Mouse (Mus musculus) neural tube, embryonic 14.5 days (tissue): ENCODE data around the gene Tpk1. TPM values are rescaled to one million over a fixed set of nuclear protein-coding genes. Genes with fewer than 3 reads are reported as not detected.

Experiments used
- ATAC-seq: fragments of 200-750 bp; cut with Nextera tagmentation; 2 replicates; pipeline ENCODE4 v1.8.0; 2017; ENCODE audit warnings: low read depth, mild to moderate bottlenecking, moderate TSS enrichment, moderate library complexity
- H3K27ac ChIP-seq: fragments of 300-500 bp; sonication (generic); 2 replicates; pipeline ENCODE4 v1.5.1; 2014; ENCODE audit warnings: low read depth, mild to moderate bottlenecking, control low read depth, low read length, moderate library complexity, mixed read lengths
- H3K27me3 ChIP-seq: fragments of 300-500 bp; sonication (generic); 2 replicates; pipeline ENCODE4 v1.6.1; 2014; ENCODE audit warnings: low read length; ENCODE audit not compliant: control insufficient read depth, insufficient read depth
- H3K36me3 ChIP-seq: fragments of 300-500 bp; sonication (generic); 2 replicates; pipeline ENCODE4 v1.6.1; 2014; ENCODE audit warnings: low read length, mixed read lengths; ENCODE audit not compliant: control insufficient read depth, insufficient read depth
- H3K4me1 ChIP-seq: fragments of 300-500 bp; sonication (generic); 2 replicates; pipeline ENCODE4 v1.6.1; 2014; ENCODE audit warnings: low read length; ENCODE audit not compliant: control insufficient read depth, insufficient read depth
- H3K4me2 ChIP-seq: fragments of 300-500 bp; sonication (generic); 2 replicates; pipeline ENCODE4 v1.6.1; 2014; ENCODE audit warnings: mild to moderate bottlenecking, low read depth, low read length, control low read depth
- H3K4me3 ChIP-seq: fragments of 300-500 bp; sonication (generic); 2 replicates; pipeline ENCODE4 v1.5.1; 2014; ENCODE audit warnings: low read depth, low read length, control low read depth, mixed read lengths
- H3K9ac ChIP-seq: fragments of 300-500 bp; sonication (generic); replicated peaks from 2 replicates; pipeline ENCODE4 v1.6.1; 2014; ENCODE audit warnings: low read depth, mild to moderate bottlenecking, control low read depth, low read length, mixed read lengths
- H3K9me3 ChIP-seq: fragments of 300-500 bp; sonication (generic); 2 replicates; pipeline ENCODE4 v1.6.1; 2016; ENCODE audit warnings: low read length; ENCODE audit not compliant: control insufficient read depth
- WGBS: fragments of 180-500 bp; shearing (Covaris S2); extraction: QIAGEN DNeasy Blood & Tissue Kit; methylation state at CpG from one replicate; pipeline ENCODE4 v1.1.7; 2014; 5-methylcytosine and 5-hydroxymethylcytosine counted together
- polyA plus RNA-seq: library from polyadenylated mRNA; unstranded; fragments of >200 nt; fragmentation: Nextera tagmentation; extraction: Ambion mirVana; gene quantifications from 2 replicates; pipeline ENCODE4 v1.2.1, GENCODE M21; 2014

Gene Tpk1
- polyA plus RNA-seq, 1 experiment from 2014 or later = 5.6 TPM

DNA sequence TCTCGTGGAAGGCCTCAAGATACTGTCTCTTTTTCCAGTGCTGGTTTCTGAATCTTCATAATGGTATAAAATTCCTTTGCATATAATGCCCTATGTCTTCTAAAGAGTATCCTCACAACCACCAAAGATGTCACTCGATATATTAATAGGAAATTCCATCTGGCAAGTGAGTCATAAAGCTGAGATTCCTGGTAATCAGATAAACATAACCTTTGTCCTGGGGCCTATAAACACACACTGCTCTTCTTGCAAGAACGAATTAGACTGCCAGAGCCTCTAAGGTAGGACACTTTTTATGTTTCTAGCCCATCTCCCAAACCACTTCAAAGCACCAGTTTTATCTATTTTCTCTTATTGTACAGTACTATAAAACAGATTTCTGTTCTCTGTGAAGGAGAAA is 185.4 kb downstream of the Tpk1 start:
- no peak for ATAC-seq
- H3K4me2 ChIP-seq = no peak overlapping the region
- no peaks in the 10 kb centered on the region for H3K9me3 ChIP-seq
- no peak overlapping the region for H3K4me3 ChIP-seq
- 64% methylated on average over 3 of the region's 3 CpGs for WGBS
- H3K4me1 ChIP-seq = no peaks in the 10 kb centered on the region
- no peak overlapping the region for H3K27ac ChIP-seq
- H3K9ac ChIP-seq = no peak overlapping the region
- H3K36me3 ChIP-seq = no peaks in the 10 kb centered on the region
- H3K27me3 ChIP-seq = no peaks in the 10 kb centered on the region

DNA sequence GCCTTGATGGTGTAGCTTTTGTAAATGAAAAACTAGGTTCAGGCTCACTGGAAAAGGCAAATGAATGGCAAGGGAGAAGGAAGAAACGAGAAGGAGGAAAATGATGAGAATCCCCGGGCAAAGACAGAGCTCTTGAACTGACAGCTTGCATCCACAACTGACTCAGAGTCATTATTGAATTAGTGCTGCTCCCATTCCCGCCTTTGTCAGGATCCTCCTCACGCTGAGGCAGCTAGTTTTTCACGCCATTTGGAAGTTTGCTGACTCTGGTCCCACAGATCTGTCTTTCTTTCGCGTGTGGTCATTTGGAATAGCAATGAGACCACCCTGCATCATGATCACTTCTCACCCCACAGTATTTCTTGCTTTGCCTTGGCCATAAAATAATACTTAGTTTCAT is 187.3 kb downstream of the Tpk1 start:
- H3K27ac ChIP-seq = no peak overlapping the region
- no peaks in the 10 kb centered on the region for H3K36me3 ChIP-seq
- H3K4me3 ChIP-seq = no peak overlapping the region
- 42% methylated on average over 7 of the region's 7 CpGs for WGBS
- ATAC-seq = no peak
- H3K4me2 ChIP-seq = no peak overlapping the region
- no peaks in the 10 kb centered on the region for H3K9me3 ChIP-seq
- H3K27me3 ChIP-seq = no peaks in the 10 kb centered on the region
- no peaks in the 10 kb centered on the region for H3K4me1 ChIP-seq
- H3K9ac ChIP-seq = no peak overlapping the region

DNA sequence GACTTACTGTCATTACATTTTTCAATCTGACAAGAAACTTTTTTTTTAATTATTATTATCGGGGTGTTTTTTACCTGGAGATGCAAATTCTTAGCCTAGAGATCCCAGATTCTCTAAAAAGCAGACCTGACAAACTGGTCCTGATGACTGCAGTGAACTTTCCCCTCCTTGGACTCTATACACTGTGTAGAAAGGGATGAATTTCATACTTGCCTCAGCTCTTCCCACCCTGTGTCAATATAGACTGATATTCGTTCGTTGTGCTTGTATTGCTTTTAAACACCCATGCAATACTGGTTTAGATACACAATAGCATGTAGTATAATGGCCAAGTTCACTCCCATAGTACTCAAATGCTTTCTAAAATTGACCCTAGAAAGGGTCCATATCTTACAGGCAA is 189.7 kb downstream of the Tpk1 start:
- WGBS = 89% methylated on average over 3 of the region's 3 CpGs
- H3K27me3 ChIP-seq = no peaks in the 10 kb centered on the region
- H3K9ac ChIP-seq = no peak overlapping the region
- no peak overlapping the region for H3K27ac ChIP-seq
- H3K4me2 ChIP-seq = no peak overlapping the region
- ATAC-seq = no peak
- H3K4me1 ChIP-seq = no peaks in the 10 kb centered on the region
- no peaks in the 10 kb centered on the region for H3K9me3 ChIP-seq
- no peaks in the 10 kb centered on the region for H3K36me3 ChIP-seq
- no peak overlapping the region for H3K4me3 ChIP-seq

DNA sequence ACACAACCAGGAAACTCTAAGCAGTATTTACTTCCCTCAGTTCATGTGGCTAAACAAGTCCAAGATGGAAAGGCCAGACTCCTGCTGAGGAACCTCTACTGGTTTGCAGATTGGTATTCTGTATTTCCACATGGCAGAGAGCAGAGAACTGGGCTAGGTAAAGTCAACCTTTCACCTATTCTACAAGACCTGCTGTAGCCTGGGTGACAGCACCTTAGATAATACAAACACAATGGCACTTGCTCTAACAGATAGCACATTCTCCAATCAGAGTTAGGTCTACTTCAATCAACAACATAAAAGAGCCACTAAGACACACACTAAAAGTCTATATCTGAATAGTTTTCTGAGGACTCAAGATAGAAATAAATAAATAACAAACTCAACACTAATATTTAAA is 190.2 kb downstream of the Tpk1 start:
- no peak for ATAC-seq
- H3K9me3 ChIP-seq = no peaks in the 10 kb centered on the region
- no peak overlapping the region for H3K27ac ChIP-seq
- H3K9ac ChIP-seq = no peak overlapping the region
- no peaks in the 10 kb centered on the region for H3K4me1 ChIP-seq
- no peak overlapping the region for H3K4me2 ChIP-seq
- H3K27me3 ChIP-seq = no peaks in the 10 kb centered on the region
- no peaks in the 10 kb centered on the region for H3K36me3 ChIP-seq
- no peak overlapping the region for H3K4me3 ChIP-seq

DNA sequence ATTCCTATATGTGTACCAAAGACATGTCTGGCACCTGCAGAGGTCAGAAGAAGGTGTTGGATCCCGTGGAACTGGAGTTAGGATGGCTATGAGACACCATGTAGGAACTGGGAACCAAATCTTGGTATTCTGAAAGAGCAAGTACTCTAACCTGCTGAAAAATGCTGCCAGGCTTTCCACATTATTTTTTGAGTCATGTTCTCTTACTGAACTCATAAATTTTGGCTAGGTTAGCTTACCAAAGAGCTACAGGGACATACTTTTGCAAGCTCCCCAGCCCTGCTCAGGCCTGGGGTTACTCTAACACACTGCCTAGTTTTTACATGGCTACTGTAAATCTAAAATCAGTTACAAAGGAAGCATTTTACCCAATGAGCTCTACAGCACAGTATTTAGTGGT is 194.5 kb downstream of the Tpk1 start:
- H3K4me2 ChIP-seq = no peak overlapping the region
- no peaks in the 10 kb centered on the region for H3K27me3 ChIP-seq
- H3K4me1 ChIP-seq = no peaks in the 10 kb centered on the region
- no peaks in the 10 kb centered on the region for H3K9me3 ChIP-seq
- H3K9ac ChIP-seq = no peak overlapping the region
- H3K4me3 ChIP-seq = no peak overlapping the region
- no peaks in the 10 kb centered on the region for H3K36me3 ChIP-seq
- ATAC-seq = no peak
- no peak overlapping the region for H3K27ac ChIP-seq
- WGBS = 88% methylated on average over 1 of the region's 1 CpGs

DNA sequence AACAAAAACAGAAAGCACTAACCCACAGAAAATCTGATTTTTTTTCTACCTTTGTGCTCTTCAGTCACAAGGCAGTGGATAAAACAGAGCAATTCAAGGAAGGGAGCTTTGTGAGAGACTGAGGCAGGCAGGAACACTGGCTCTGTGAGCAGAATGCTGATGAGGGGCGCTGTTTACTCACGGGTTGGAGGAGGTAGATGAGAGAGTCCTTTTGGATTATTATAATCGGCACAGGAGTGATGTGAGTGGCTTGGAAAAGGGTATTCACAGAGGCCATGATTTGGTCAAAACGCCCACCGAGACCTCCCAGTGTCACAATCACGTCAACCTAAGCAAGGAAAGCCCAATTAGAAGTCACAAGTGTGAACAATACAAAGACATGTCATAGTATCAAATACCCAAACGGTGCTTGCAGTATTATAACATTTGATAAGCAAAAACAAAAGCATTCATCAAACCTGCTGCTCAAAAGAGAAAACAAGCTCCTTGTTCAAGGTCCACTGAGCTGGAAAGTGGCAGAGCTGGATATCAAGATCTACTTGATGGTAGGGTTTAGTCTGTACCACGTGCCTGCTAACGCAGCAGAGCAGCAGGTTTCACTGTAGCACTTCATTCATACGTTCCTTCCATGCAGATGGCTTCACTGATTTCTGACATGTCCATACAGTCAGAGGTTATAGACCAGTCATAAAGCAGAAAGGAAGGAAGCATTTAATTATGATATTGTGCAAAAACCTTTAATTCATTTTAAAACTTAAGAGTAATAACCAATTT is 197.1 kb downstream of the Tpk1 start:
- ATAC-seq = no peak
- Histone ChIP-seq H3K27me3 (no peaks in the 10 kb centered on the region), H3K4me3 (no peak overlapping the region), H3K27ac (no peak overlapping the region), H3K4me2 (no peak overlapping the region), H3K4me1 (no peaks in the 10 kb centered on the region), H3K9me3 (no peaks in the 10 kb centered on the region), H3K9ac (no peak overlapping the region), H3K36me3 (no peaks in the 10 kb centered on the region)
- 84% methylated on average over 10 of the region's 10 CpGs for whole genome bisulfite sequencing

DNA sequence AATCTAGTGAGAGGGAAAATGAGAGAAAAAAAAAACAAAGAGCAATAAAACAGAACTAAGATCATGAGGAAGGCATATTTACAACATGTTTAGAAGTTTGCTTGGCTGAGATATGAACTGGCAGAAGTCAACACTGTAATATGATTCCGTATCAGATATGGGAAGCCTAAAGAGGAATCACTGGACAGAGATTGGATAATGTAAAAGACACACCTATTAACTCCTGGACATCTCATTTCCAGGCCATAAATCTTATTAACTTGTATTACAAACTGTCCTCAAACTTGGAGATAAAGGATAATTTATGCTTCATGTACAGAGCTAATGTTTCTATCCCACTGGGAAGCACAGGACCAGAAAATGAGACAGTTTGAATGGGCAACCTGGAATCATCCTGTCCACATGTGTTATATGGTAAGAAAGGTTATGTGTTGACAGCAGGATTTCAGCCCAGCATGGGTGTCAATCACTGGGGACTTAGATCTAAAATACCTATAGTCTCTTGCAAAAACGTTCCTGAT is 203.2 kb downstream of the Tpk1 start:
- Histone ChIP-seq H3K4me2 (no peak overlapping the region), H3K27ac (no peak overlapping the region), H3K36me3 (no peaks in the 10 kb centered on the region), H3K4me1 (no peaks in the 10 kb centered on the region), H3K9ac (no peak overlapping the region), H3K27me3 (no peaks in the 10 kb centered on the region), H3K4me3 (no peak overlapping the region), H3K9me3 (no peaks in the 10 kb centered on the region)
- WGBS = 50% methylated on average over 2 of the region's 2 CpGs
- peak; percentile 54; the same call in 1 of the 2 replicates for ATAC-seq

DNA sequence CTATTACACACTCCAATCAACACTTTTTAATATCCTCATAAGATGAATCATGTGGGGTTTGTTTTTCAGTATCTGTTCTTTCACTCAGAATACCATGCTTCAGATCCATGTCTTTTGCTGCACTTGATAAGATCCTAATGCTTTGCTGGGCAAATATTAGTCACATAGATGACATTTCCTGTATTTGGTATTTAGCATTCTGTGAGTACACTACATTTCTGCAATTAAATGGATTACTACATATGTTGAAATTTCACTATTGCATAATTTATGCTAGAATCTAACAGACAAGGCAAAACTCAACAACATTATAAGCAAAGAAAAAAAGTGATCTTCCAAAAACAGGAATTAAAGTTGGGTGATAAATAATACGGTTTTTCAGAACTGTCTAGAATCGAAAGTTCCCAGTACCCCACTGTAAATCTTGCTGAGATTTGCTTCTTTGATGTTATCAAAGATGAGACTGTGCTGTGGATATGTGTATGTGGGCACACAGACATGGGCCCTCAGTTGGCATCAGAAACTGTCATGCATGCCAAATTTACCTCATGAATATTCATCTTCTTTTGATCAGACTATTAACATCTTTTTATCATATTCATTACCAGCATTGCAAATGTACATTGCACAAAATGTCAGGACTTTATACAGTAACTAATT is 203.8 kb downstream of the Tpk1 start:
- WGBS = 77% methylated on average over 2 of the region's 2 CpGs
- no peak overlapping the region for H3K9ac ChIP-seq
- H3K4me2 ChIP-seq = no peak overlapping the region
- H3K27ac ChIP-seq = no peak overlapping the region
- H3K9me3 ChIP-seq = no peaks in the 10 kb centered on the region
- H3K27me3 ChIP-seq = no peaks in the 10 kb centered on the region
- peak; percentile 49; the same call in 1 of the 2 replicates for ATAC-seq
- H3K4me3 ChIP-seq = no peak overlapping the region
- H3K4me1 ChIP-seq = no peaks in the 10 kb centered on the region
- H3K36me3 ChIP-seq = no peaks in the 10 kb centered on the region

DNA sequence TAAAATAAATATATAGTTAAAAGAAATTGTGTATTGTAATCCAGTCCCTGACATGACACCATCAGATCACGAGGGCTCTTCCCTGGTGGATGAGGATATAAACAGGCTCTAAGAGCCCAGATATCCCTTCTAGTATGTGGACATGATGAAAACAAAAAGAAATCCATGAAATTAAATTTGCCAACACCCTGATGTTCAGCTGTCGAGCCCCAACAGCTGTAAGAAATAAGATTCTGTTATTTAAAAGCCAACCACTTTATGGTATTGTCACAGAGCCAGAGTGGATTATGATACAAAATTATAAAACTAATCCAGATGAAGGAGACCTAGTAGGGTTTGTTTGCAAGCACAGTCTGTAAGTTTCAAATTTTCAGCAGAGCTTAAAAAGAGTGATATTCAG is 207.0 kb downstream of the Tpk1 start:
- no peaks in the 10 kb centered on the region for H3K36me3 ChIP-seq
- WGBS = 86% methylated on average over 2 of the region's 2 CpGs
- no peaks in the 10 kb centered on the region for H3K27me3 ChIP-seq
- no peaks in the 10 kb centered on the region for H3K4me1 ChIP-seq
- no peak overlapping the region for H3K9ac ChIP-seq
- H3K9me3 ChIP-seq = no peaks in the 10 kb centered on the region
- no peak overlapping the region for H3K4me2 ChIP-seq
- H3K27ac ChIP-seq = no peak overlapping the region
- no peak for ATAC-seq
- H3K4me3 ChIP-seq = no peak overlapping the region
